Mouse (Mus musculus): ENCODE data around the gene Apbb1ip.

DNA sequence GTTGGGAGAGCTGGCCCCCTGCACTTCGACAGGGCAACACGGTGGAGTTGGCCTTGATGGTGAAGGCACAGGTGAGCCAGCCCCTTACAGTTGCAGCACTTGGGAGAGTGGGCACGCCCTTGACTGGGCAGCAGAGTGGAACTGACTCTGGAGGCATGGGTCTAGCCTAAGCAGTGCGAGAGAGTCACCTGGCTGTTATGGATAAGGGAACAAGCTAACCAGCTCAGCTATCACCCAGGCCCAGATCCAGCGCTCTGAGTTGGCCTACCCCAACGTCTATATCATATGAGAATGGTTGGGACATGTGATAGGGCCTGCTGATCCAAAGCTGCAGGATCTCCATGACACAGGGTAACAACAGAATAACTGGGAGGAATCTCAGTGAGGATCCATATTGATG lies 18.3 kb upstream of the Apbb1ip start:
- no peak for TF ChIP-seq EP300 (IDR thresholded peaks at IDR 0.05; ENCODE audit: low read depth)
- no peak for TF ChIP-seq CTCF (IDR thresholded peaks at IDR 0.05; ENCODE audit: low read depth)

All from heart, postnatal 0 days (tissue).